17 mouse cellular contexts compared by ENCODE assay signal in the genomic region with DNA sequence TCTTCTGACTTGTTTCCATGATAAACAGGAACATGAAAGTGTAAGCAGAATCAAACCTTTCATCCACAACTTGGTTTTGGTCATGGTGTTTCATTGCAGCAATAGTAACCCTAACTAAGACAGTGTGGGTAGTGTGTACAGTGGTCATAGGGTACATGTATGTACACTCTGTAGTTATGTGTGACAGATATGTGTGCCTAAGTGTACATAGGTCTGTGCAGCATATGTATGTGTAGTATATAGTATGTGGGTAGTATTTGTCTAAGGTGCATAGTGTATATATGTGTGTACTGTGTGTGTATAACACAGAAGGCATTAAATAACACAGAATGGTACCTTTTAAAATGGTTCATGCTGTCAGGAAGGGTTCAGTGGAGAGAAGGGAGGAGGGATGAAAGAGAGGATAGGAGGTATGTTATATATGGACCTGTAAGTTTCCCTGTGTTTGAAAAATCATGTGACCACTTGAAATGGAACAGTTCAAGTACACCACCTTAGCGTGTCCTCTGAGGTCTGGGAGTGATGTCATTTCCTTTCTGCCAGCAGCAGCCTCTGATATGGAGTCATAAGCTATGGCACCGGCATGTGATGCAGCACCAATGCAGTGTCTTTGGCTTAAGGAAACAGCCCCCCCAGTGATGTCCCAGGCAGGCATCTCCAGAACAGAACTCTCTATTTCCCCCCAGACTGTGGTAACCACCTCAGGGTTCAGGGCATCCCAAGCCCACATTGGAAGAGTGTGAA. TPM values are rescaled to one million over a fixed set of nuclear protein-coding genes. Genes with fewer than 3 reads are reported as not detected.
DNase-seq lines count a peak whose midpoint lies in the region; ATAC-seq and TF ChIP-seq lines count a peak whose summit lies in the region.
"Had no signal": no experiment of that assay in that cellular context is flagged by ENCODE, and none has a peak within 500 bp of the region (broad histone marks: within the 10 kb centered on the region; RNA-seq: fewer than 3 reads in every experiment).

No protein-coding gene starts in this region.

- no peaks in the 10 kb centered on the region for H3K27me3 ChIP-seq in heart, embryonic 12.5 days (replicated peaks)
- H3K27me3 ChIP-seq in megakaryocyte, embryonic 14.5 days (replicated peaks): no peaks in the 10 kb centered on the region
- H3K27me3 ChIP-seq: embryonic facial prominence, embryonic 13.5 days; hindbrain, embryonic 15.5 days; liver, embryonic 12.5 days had no signal

- no peak overlapping the region for H3K9ac ChIP-seq in heart, embryonic 12.5 days
- H3K9ac ChIP-seq: embryonic facial prominence, embryonic 13.5 days; hindbrain, embryonic 15.5 days; liver, embryonic 12.5 days had no signal

- no peak overlapping the region for H3K27ac ChIP-seq in heart, embryonic 12.5 days (ENCODE audit: poor library complexity, severe bottlenecking)
- peak overlapping the region; percentile 95 for H3K27ac ChIP-seq in bone marrow macrophage, adult 2 months (ENCODE audit: insufficient read depth, low read depth, low read length)
- H3K27ac ChIP-seq: embryonic facial prominence, embryonic 13.5 days; forebrain, embryonic 10.5 days; hindbrain, embryonic 15.5 days; liver, embryonic 12.5 days had no signal

- H3K4me3 ChIP-seq in heart, embryonic 12.5 days: no peak overlapping the region
- H3K4me3 ChIP-seq in bone marrow macrophage, adult 2 months (ENCODE audit: insufficient read depth, low read length): no peak overlapping the region
- H3K4me3 ChIP-seq in megakaryocyte, embryonic 14.5 days (replicated peaks): peak overlapping the region; percentile 76
- H3K4me3 ChIP-seq: embryonic facial prominence, embryonic 13.5 days; forebrain, embryonic 10.5 days; hindbrain, embryonic 15.5 days; liver, embryonic 12.5 days had no signal

- ATAC-seq in heart, embryonic 12.5 days (ENCODE audit: insufficient number of reproducible peaks, low FRiP score): 0 out of 2 replicates have a peak, but pooled peaks have one; percentile 40
- ATAC-seq: liver, embryonic 12.5 days had no signal

- no peaks in the 10 kb centered on the region for H3K36me3 ChIP-seq in heart, embryonic 12.5 days
- H3K36me3 ChIP-seq in megakaryocyte, embryonic 14.5 days (replicated peaks; ENCODE audit: low read length): no peaks in the 10 kb centered on the region
- H3K36me3 ChIP-seq: embryonic facial prominence, embryonic 13.5 days; forebrain, embryonic 10.5 days; G1E; hindbrain, embryonic 15.5 days; liver, embryonic 12.5 days had no signal

- H3K9me3 ChIP-seq in heart, embryonic 12.5 days (replicated peaks): no peaks in the 10 kb centered on the region
- H3K9me3 ChIP-seq in megakaryocyte, embryonic 14.5 days: peaks cover 6% of the 10 kb centered on the region; the same call in 1 of the 2 replicates
- H3K9me3 ChIP-seq: embryonic facial prominence, embryonic 13.5 days; G1E; hindbrain, embryonic 15.5 days; liver, embryonic 12.5 days had no signal

- no peak overlapping the region for H3K4me2 ChIP-seq in heart, embryonic 12.5 days
- H3K4me2 ChIP-seq: embryonic facial prominence, embryonic 13.5 days; hindbrain, embryonic 15.5 days; liver, embryonic 12.5 days had no signal

- H3K4me1 ChIP-seq in heart, embryonic 12.5 days (replicated peaks): peaks cover 25% of the 10 kb centered on the region
- H3K4me1 ChIP-seq in bone marrow macrophage, adult 2 months (ENCODE audit: control insufficient read depth, insufficient read depth, low read length): peaks cover 42% of the 10 kb centered on the region
- peaks cover 54% of the 10 kb centered on the region for H3K4me1 ChIP-seq in megakaryocyte, embryonic 14.5 days
- H3K4me1 ChIP-seq: embryonic facial prominence, embryonic 13.5 days; hindbrain, embryonic 15.5 days; liver, embryonic 12.5 days had no signal

- DNase-seq in heart, postnatal 14 days: no peak
- peak; percentile 65 for DNase-seq in CD4-positive helper T cell, adult 2 months (ENCODE audit: low read depth, low spot score)
- no peak for DNase-seq in adrenal gland, postnatal 14 days
- DNase-seq in layer of hippocampus, postnatal 25 days (ENCODE audit: extremely low spot score in 1 of 2, low spot score in 1 of 2): no peak
- DNase-seq in gastrocnemius, postnatal 14 days: no peak
- DNase-seq: cerebellum, postnatal 36 days; kidney, adult 18-20 months; kidney, postnatal 36 days; lung, postnatal 10 days had no signal

- intact Hi-C loops in heart, postnatal 14 days (cut with DNase I): no loop called here
- intact Hi-C loops in gastrocnemius, postnatal 14 days (cut with DNase I; ENCODE audit: low total_unique reads): no loop called here

- TF ChIP-seq CTCF in bone marrow macrophage, adult 2 months (IDR thresholded peaks at IDR 0.05; ENCODE audit: low read depth, low read length): no peak

- TF ChIP-seq POLR2A in bone marrow macrophage, adult 2 months (IDR thresholded peaks at IDR 0.05; ENCODE audit: borderline replicate concordance, low read depth, low read length): no peak

- WGBS in heart, embryonic 12.5 days: 33% methylated on average over 2 of the region's 2 CpGs

RNA-seq across cellular contexts. Expression of a gene that starts 52.8 kb away (rescaled TPM):
- 4.3 and 4.9 TPM in 2 replicates for polyA plus RNA-seq in heart, embryonic 12.5 days (2016; fragmentation: Nextera tagmentation; extraction: Ambion mirVana)
- 10 to 100 TPM in 1 of 2 experiments, 1 to 10 TPM in 1; 9.6 to 13.3 TPM for total RNA-seq in heart, postnatal 14 days (2021)
- 45.9 and 46.5 TPM in 2 replicates for polyA plus RNA-seq in bone marrow macrophage, adult 2 months (2012; ENCODE audit: insufficient read depth, insufficient read length, missing spikeins)
- 0.91 and 0.93 TPM in 2 replicates for polyA plus RNA-seq in megakaryocyte, embryonic 14.5 days (2012; ENCODE audit: insufficient read depth, low replicate concordance)
- total RNA-seq in adrenal gland, postnatal 14 days (2021): 25.2 and 29.1 TPM in 2 replicates
- 10 to 100 TPM; 76.2 to 86.3 TPM for total RNA-seq in layer of hippocampus, postnatal 25 days (2021)
- 1 to 10 TPM; 4.4 to 7.5 TPM for total RNA-seq in gastrocnemius, postnatal 14 days (2021)
